Mouse (Mus musculus) E14TG2a.4 (cell line): ENCODE results near the gene Bglap.

ENCODE experiments used
- CTCF ChIP-seq: conservative IDR thresholded peaks from 2 replicates; pipeline ENCODE4 v1.5.1; 2014; ENCODE audit warnings: low read length
- POU5F1 ChIP-seq: IDR thresholded peaks from 2 replicates; pipeline ENCODE4 v1.6.1; 2014; ENCODE audit warnings: low read length, borderline replicate concordance

GRCm38 (mm10) chr3:88361612-88362313, 22.5 kb downstream of the Bglap start:
- TF ChIP-seq CTCF, result no peak
- no peak for TF ChIP-seq POU5F1
